Mouse (Mus musculus) cerebellum, adult 11 months (tissue): ENCODE measurements at regions not wholly inside any gene's neighbourhood (a gene's known extent, or its start where the extent isn't known, plus 50 kb on each side); places are given as distances from the start of the nearest gene placed in this dataset.
"Not testable (repeated sequence)": the region's sequence is repeated elsewhere in the genome, so short reads cannot be mapped to it uniquely, and the experiment has no call there.

ENCODE experiments used
- DNase-seq: peaks from one replicate; pipeline ENCODE4 v3.0.0; 2022

DNA sequence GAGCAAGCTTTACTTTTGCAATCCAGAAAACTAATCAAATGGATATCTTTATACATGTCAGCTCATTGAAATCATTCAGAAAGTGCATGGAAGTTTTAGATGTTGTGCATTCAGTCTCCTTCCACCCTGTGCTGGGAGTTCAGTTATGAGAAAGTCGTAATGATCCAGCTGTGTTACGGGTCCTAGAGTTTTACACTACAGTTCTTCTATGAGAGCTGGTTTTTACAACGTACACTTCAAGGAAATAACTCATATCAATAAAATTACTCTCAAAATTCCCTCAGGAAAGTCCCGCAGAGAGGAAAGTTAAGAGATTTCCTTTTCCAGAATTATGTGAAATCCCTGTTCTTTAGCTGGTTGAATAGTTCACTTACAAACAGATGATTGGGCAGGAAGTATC is 418.1 kb upstream of the Slc10a2 start:
- no peak for DNase-seq

DNA sequence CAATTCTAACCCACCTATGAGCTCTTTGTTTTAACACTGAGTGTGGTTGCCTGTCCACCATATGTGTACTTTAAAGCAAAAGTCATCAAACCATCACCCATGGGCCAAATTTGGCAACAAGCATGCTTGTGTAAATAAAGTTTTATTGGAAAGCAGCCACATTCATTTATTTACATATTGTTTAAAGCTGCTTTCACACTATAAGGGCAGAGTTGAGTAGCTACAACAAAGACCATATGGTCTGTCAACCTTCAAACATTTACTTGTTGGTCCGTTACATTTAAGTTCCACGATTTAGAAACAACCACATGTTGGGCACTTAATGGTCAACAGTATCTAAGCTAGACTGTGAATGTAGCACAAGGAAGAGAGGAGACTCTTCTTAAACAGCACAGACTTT is 390.7 kb upstream of the Slc10a2 start:
- no peak for DNase-seq

- no peak for DNase-seq
These were observed 385.3 kb upstream of the Slc10a2 start for GRCm38 (mm10) chr8:5490491-5490890.

- no peak for DNase-seq
These were observed 377.8 kb upstream of the Slc10a2 start for GRCm38 (mm10) chr8:5482938-5483337.

GRCm38 (mm10) chr8:5472999-5473398 is 367.8 kb upstream of the Slc10a2 start:
- DNase-seq, result no peak

GRCm38 (mm10) chr8:5472582-5472981 is 367.4 kb upstream of the Slc10a2 start:
- DNase-seq, result no peak

DNA sequence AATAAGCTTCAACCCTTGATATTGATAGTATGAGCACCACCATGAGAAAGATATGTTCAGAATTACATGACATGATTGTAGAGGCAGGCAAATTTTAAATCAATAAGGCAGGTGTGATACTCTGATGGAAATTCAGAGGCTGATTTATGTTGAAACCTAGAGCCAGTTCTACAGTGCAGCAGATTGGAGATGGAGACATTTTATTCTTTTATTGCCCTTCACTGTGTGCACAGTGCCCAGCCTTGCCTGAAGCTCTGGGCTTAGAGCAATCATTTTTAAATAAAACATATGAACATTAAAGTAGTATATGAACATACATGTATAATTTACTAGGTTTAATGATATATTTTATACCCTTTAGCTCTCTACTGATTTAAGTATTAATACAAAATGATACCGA is 352.5 kb upstream of the Slc10a2 start:
- DNase-seq, result no peak

DNA sequence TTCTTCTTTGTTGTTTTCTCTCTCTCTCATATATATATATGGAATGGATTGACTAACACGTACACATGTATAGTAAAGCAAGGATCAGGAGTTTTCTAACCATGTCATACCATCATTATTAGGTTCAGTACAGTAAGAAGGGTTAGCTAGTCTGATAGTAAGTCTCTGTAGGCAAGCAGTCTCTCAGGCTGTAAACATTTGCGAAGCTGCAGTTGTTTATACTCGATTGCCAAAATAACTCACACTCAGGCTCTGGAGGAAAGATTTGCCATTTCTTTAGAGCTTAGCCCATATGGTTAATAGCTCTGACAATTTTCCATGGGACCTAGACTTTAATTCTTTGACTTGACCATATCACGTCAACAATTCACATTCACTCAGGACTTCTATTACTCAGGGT is 348.3 kb upstream of the Slc10a2 start:
- DNase-seq, result no peak

DNA sequence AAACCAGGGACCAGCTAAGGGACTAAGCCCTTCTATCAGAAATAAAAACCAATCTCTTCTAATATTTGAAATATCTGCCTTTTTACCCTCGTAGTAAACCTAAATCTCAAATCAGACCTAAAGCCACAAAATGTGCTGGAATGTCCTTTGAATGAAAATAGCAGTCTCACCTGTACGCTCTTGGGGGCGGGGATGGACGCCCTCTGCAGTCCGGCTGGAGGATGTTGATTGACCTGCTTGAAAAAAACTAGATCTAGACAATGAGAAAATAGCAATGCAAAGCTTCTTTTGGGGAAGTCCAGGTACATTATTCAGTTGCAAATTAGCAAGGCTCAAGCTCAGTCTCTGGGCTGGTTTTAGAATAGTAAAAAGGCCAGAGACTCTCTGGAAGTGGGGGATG is 337.1 kb upstream of the Slc10a2 start:
- DNase-seq, result not testable (repeated sequence)

- DNase-seq, result not testable (repeated sequence)
These were observed 335.3 kb upstream of the Slc10a2 start for GRCm38 (mm10) chr8:5440404-5440803.

GRCm38 (mm10) chr8:5439054-5439453 is 333.9 kb upstream of the Slc10a2 start:
- no peak for DNase-seq

- DNase-seq, result no peak
These were observed 323.3 kb upstream of the Slc10a2 start for GRCm38 (mm10) chr8:5428303-5428971.

DNA sequence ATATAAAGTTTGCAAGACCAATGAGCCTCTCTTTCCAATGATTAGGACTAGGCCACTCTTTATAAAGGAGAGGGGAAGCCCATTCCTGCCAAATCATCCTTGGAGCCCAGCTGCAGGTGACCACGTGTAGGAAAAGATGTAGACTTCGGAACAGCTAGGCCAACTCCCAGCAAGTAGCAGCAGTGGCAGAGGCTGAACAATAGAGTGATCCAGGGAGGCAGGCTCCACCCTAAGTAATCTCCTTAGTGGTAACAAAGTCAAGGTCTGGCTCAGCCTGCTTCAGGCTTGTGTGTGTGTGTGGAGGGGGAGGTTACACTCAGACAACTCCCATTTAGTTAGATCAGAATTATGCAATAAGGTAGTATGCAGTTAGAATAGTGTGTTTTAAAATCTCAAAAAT is 311.7 kb upstream of the Slc10a2 start:
- not testable (repeated sequence) for DNase-seq

GRCm38 (mm10) chr8:5384851-5385250 is 279.7 kb upstream of the Slc10a2 start:
- DNase-seq, result no peak

DNA sequence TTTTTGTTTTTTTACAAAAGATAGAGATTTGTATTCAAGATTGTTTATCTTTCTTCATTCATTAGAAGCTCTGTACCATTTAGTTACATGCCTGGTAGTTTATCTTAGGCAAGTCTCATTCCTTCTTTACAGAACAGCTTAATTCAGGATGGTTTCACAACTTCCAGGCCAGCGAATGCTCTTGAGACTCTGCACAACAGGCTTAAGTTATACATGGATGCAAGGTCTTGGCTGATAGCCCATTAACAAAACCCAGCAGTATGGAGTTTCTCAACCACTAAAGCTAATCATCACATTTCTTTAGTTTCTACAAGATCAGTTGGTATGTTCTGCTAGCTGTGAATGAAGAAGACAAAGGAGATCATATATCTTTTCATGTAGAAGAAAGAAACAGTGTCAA is 272.9 kb upstream of the Slc10a2 start:
- DNase-seq, result no peak

GRCm38 (mm10) chr8:5339953-5340352 is 234.8 kb upstream of the Slc10a2 start:
- no peak for DNase-seq

DNA sequence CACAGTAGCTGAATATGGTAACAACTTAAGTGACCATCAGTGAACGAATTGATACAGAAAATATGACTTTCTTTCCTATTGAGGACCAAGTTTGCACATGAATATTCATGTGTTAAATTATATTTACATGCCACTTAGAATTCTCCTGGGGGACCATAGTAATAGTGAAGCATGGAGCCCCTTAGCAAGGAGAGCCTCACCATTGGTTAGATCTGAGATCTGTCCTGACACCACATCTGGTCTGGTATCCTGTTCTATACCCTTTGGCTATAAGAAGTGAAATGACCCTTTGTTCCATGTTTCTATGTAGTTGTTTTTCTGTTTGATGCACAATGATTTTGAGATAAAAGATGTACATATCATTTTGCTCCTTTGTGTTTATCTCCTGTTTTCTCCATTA is 209.4 kb upstream of the Slc10a2 start:
- no peak for DNase-seq

GRCm38 (mm10) chr8:5299982-5300381 is 194.8 kb upstream of the Slc10a2 start:
- DNase-seq, result no peak

GRCm38 (mm10) chr8:5297190-5297589 is 192.0 kb upstream of the Slc10a2 start:
- no peak for DNase-seq

DNA sequence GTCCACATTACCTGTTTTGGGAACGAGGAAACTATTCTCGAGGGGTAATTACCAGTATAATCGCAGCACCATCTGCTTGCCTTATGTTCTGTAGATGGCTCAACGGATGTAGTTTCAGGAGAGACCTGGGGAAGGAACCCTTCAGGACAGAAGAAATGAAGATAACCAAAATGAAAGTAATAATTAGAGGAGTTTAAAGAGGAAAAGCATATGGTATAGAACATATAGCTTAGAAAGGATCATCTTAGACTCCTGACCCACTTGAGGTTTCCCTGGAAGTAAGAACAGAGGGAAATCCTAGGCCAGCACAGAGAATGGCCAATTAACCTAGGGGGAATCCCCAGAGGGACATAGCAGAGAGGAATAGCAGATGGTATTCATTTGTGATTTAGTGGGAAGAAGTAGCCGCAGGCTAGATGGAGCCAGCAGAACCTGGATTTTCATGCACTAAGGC is 180.6 kb upstream of the Slc10a2 start:
- DNase-seq, result peak; percentile 32

DNA sequence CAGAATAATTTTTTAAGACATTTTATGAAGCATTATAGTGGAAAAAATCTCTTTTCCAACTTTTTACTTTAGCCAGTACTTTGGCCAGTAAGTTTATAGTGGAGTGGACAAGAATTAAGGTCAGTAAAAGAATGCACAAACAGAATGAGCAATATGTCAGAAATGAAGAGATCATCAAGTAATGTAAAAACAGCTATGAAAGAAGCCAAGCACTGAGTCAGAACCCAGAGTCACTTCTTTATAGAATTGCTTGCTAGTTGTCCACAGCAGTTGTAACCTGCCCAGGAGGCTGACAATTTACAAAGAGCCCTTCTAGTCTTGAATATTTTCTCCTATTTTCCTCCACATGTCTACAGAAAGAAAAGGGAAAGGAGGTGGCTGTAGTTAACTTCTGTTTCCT is 178.6 kb upstream of the Slc10a2 start:
- DNase-seq, result no peak

GRCm38 (mm10) chr8:5262316-5262715 is 157.2 kb upstream of the Slc10a2 start:
- no peak for DNase-seq

DNA sequence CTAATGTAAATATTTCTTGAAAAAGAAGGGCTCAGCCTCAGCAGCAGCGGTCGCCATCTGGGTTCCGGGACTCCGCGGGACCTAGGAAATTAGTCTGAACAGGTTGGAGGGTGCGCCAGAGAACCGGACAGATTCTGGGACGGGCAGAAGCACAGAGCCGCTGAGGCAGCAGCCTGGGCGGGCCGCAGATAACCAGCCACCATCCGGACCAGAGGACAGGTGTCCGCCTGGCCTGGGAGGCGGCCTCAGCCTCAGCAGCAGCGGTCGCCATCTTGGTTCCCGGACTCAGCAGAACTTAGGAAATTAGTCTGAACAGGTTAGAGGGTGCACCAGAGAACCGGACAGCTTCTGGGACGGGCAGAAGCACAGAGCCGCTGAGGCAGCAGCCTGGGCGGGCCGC is 136.7 kb upstream of the Slc10a2 start:
- DNase-seq, result peak; percentile 6
